Mouse (Mus musculus): Measurements from ENCODE around the gene Car10. TPM values are rescaled to one million over a fixed set of nuclear protein-coding genes. Genes with fewer than 3 reads are reported as not detected.

Car10 gene
- total RNA-seq, 2 experiments from 2014 or later = 144 to 153 TPM

- intact Hi-C loops (cut with DNase I) = no loop called here
- no peak for TF ChIP-seq CTCF (IDR thresholded peaks at IDR 0.05)
- DNase-seq (ENCODE audit: extremely low spot score in 1 of 2, low spot score in 2 of 2) = no peak
- Histone ChIP-seq H3K4me3 (no peak overlapping the region), H3K27ac (no peak overlapping the region)
These were observed 501.9 kb downstream of the Car10 start for GRCm38 (mm10) chr11:93599755-93600154.

DNA sequence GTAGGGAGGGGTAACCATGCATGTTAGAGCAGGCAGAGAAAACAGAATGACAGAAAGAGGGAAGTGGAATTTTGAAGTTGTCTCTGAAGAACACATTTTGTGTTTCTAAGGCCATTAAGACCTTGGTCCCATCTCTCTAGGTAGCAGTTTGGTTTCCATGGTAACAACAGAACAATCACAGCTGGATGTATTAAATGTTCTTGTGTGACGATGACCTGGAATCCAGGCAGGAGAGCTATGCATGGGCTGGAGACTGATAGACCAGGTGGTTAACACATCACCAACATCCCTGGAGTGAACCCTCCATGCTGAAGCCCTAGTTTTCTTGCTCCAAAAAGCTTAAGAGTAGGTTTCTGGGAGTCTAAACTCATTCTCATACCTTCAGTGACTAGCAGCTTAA lies 505.7 kb downstream of the Car10 start:
- H3K27ac ChIP-seq = no peak overlapping the region
- TF ChIP-seq CTCF (IDR thresholded peaks at IDR 0.05) = no peak
- H3K4me3 ChIP-seq = no peak overlapping the region
- intact Hi-C loops (cut with DNase I) = no loop called here
- no peak for DNase-seq (ENCODE audit: extremely low spot score in 1 of 2, low spot score in 2 of 2)

DNA sequence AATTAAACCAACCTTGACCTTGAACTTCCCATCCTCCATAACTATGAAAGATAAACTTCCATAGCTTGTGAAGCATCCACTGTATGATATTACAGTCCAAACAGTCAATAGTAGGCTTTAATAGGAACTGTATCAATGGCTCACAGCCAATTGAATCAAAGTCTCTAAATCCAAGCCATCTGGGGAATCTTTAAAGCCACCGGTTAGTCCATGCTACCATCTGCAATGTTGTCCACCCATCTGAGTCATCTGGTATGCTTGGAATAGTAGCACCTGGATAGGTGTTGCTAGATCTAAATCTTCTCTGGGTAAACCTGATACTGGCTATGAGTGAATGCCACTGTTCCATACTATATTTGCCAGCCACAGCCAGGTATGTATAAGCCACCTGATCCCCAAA lies 509.3 kb downstream of the Car10 start:
- intact Hi-C loops (cut with DNase I) = no loop called here
- no peak overlapping the region for H3K27ac ChIP-seq
- H3K4me3 ChIP-seq = no peak overlapping the region
- DNase-seq (ENCODE audit: extremely low spot score in 1 of 2, low spot score in 2 of 2) = no peak
- TF ChIP-seq CTCF (IDR thresholded peaks at IDR 0.05) = no peak

DNA sequence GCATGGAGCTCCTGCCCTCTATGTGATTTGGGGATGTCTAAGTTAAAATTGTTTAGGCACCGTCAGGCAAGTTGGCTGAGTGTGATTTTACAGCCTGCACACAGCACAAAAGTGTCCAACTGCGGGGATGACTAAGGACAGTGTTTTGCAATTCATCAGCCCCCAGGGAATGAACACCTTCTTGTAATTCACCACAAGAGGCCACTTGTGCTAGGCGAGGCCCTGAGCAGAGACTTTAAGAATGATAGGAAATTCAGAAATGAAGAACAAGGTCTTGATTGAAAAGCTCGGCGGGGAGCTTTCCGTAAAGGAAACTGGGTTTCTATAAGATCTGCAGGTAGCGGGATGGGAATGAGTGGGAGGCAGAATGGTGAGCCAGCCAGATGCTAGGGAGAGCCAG lies 510.9 kb downstream of the Car10 start:
- Histone ChIP-seq H3K4me3 (no peak overlapping the region), H3K27ac (no peak overlapping the region)
- no peak for DNase-seq (ENCODE audit: extremely low spot score in 1 of 2, low spot score in 2 of 2)
- intact Hi-C loops (cut with DNase I) = no loop called here
- peak; percentile 25 for TF ChIP-seq CTCF (IDR thresholded peaks at IDR 0.05)

- no peak for DNase-seq (ENCODE audit: extremely low spot score in 1 of 2, low spot score in 2 of 2)
- no peak for TF ChIP-seq CTCF (IDR thresholded peaks at IDR 0.05)
- no peak overlapping the region for H3K4me3 ChIP-seq
- intact Hi-C loops (cut with DNase I) = no loop called here
- H3K27ac ChIP-seq = no peak overlapping the region
These were observed 514.2 kb downstream of the Car10 start for GRCm38 (mm10) chr11:93612071-93612470.

DNA sequence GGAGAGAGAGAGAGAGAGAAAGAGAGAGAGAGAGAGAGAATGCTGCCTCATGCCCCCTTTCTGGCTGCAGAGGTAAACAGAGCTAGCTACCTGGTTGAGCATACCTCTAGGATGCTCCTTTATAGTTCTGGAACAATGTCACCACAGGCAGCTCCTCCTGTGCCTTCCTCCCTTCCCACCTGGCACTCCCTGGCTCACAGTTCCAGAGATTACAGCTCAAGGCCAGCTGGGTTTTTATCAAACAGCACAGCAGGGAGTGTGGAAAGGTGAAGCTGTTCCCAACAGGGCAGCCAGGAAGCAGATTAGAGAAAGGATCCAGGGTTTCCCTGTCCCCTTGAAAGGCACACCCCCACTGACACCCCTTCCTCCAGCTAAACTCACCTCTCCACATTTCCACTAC lies 517.0 kb downstream of the Car10 start:
- H3K27ac ChIP-seq = no peak overlapping the region
- TF ChIP-seq CTCF (IDR thresholded peaks at IDR 0.05) = no peak

GRCm38 (mm10) chr11:93623605-93624004 lies 525.8 kb downstream of the Car10 start:
- H3K27ac ChIP-seq = no peak overlapping the region
- intact Hi-C loops (cut with DNase I) = no loop called here
- TF ChIP-seq CTCF (IDR thresholded peaks at IDR 0.05) = no peak
- DNase-seq (ENCODE audit: extremely low spot score in 1 of 2, low spot score in 2 of 2) = no peak
- H3K4me3 ChIP-seq = no peak overlapping the region

More for the DNA sequence above, 517.0 kb downstream of the Car10 start:
- DNase-seq (ENCODE audit: extremely low spot score in 1 of 2, low spot score in 2 of 2) = no peak
- H3K4me3 ChIP-seq = no peak overlapping the region
- intact Hi-C loops (cut with DNase I) = no loop called here

DNA sequence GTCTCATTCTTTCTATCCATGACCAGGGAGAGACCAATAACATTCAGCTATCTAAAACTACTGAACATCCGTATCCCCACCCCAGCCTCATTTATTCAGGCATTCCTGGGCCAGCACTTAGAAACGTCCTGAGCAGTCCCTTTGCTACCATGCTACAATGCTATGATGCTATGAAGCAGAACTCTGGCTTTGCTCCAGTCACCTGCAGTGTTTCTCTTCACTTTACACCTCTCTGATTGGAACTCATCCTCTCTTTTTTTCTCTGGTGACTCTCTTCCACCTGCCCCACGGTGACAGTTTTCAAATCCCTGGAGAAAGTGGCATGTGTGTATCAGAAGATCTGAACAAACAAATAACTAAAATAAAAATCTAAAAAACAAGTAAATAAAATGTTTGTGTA lies 541.6 kb downstream of the Car10 start:
- TF ChIP-seq CTCF (IDR thresholded peaks at IDR 0.05) = no peak
- no peak overlapping the region for H3K27ac ChIP-seq
- intact Hi-C loops (cut with DNase I) = no loop called here
- no peak overlapping the region for H3K4me3 ChIP-seq
- no peak for DNase-seq (ENCODE audit: extremely low spot score in 1 of 2, low spot score in 2 of 2)

DNA sequence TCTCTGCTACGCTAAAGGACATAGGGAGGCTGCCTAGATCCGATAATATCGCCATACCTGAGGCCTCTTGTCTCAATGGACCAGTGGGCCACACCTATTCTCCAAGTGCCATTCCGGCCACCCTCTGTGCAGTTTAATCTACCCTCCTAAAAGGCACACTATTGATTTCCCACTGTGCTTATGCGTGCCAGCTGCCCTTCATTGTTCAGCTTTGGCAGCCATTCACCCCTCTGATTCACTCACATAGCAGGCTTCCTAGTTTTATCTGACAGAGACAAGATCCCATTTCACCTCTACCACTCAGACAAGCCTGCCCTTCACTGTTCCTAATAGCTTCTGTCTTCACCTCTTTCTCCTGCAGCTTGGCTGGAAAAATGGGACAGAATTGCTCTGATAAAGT lies 543.1 kb downstream of the Car10 start:
- intact Hi-C loops (cut with DNase I) = no loop called here
- Histone ChIP-seq H3K27ac (no peak overlapping the region), H3K4me3 (no peak overlapping the region)
- no peak for DNase-seq (ENCODE audit: extremely low spot score in 1 of 2, low spot score in 2 of 2)
- TF ChIP-seq CTCF (IDR thresholded peaks at IDR 0.05) = no peak

DNA sequence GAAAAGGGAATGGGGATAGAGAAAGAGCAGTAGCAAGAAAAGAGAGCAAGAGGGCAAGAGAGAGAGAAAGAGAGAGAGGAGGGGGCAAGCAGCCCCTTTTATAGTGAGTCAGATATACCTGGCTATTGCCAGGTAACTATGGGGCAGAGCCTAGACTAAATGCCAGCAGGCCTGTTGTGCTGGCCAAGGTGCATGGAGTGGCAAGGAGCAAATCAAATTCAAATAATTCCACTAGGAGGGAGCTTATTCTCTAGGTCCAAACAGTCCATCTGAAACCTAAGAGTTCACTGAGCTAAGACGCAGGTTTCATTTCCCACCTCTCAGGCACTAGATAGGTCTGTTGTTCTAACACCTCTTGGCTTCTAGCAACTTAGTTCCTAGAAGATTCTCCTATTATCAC lies 544.5 kb downstream of the Car10 start:
- Histone ChIP-seq H3K4me3 (no peak overlapping the region), H3K27ac (no peak overlapping the region)
- TF ChIP-seq CTCF (IDR thresholded peaks at IDR 0.05) = no peak
- DNase-seq (ENCODE audit: extremely low spot score in 1 of 2, low spot score in 2 of 2) = no peak
- intact Hi-C loops (cut with DNase I) = no loop called here

DNA sequence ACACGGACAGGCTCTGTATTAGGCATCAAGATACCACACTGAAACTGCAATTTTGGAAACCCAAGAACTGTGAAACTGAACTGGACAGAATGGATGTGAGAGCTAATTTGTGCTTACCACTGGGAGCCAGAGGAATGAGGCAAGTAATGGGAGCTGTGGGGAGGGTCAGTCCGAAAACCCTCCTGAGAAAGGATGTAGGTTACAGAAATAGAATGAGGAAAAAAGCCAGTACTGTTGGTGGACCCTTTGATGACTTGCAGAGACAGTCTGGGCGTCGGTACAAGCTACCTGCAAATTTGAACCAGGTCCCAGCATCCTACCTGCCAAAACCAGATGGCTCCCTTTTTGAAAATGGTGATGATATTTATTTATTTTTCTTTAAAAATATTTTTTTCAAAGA lies 545.2 kb downstream of the Car10 start:
- no peak for DNase-seq (ENCODE audit: extremely low spot score in 1 of 2, low spot score in 2 of 2)
- no peak overlapping the region for H3K27ac ChIP-seq
- no peak overlapping the region for H3K4me3 ChIP-seq
- intact Hi-C loops (cut with DNase I) = no loop called here
- TF ChIP-seq CTCF (IDR thresholded peaks at IDR 0.05) = no peak

DNA sequence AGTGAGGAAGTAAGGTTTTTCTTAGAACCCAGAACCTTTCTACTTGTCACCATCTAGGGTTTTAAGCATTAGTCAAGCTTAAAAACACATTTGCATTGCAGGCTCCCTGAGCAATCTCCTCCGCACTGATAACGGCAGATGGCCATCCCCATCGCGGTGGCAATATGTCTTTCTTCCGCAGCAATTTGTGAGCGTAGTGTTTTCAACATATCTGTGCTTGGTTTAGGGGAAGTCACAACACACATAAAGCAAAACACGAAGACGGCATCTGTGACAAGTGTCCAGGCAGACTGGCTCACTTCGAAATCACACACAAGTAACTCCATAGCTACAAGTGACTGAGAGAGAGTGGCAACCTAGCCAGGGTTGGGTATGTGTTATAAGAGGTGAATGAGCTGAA lies 545.6 kb downstream of the Car10 start:
- intact Hi-C loops (cut with DNase I) = no loop called here
- Histone ChIP-seq H3K4me3 (no peak overlapping the region), H3K27ac (no peak overlapping the region)
- no peak for DNase-seq (ENCODE audit: extremely low spot score in 1 of 2, low spot score in 2 of 2)
- TF ChIP-seq CTCF (IDR thresholded peaks at IDR 0.05) = no peak

GRCm38 (mm10) chr11:93646216-93646615 lies 548.4 kb downstream of the Car10 start:
- intact Hi-C loops (cut with DNase I) = no loop called here
- DNase-seq (ENCODE audit: extremely low spot score in 1 of 2, low spot score in 2 of 2) = no peak
- Histone ChIP-seq H3K27ac (no peak overlapping the region), H3K4me3 (no peak overlapping the region)
- no peak for TF ChIP-seq CTCF (IDR thresholded peaks at IDR 0.05)
